Mouse (Mus musculus): Measurements from ENCODE around the gene Rcor3. TPM values are rescaled to one million over a fixed set of nuclear protein-coding genes. Genes with fewer than 3 reads are reported as not detected.
A peak's percentile ranks its signal among the peaks of the same experiment; 100 is the strongest.

Gene Rcor3
- polyA plus RNA-seq, 1 experiment from 2014 or later = 20.1 TPM

DNA sequence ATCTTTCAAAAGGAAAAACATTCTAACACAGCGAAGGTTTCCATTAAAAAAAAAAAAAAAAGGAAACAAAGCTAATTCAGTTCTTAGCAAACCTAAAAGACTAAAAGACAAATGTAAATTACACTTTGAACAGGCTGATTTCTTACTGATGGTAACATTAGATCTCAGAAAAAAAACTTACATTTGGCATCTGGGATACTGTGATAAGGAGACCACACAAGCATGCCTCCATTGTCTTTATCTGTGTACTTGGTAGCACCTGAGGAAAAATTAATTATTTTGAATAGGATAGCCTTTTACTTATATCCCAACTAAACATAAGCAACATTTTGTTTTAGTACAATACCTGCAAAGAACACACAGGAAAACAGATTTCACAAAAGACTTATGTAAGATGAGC, 7.7 kb downstream of the Rcor3 start:
- DNase-seq (ENCODE audit: low spot score) (no peak), ATAC-seq (no peak)
- Histone ChIP-seq H3K36me3 (ENCODE audit: control insufficient read depth, insufficient read depth, low read length) (peaks cover 13% of the 10 kb centered on the region), H3K9me3 (replicated peaks; ENCODE audit: control insufficient read depth, low read length) (no peaks in the 10 kb centered on the region), H3K27me3 (replicated peaks; ENCODE audit: control insufficient read depth, insufficient read depth, low read length) (no peaks in the 10 kb centered on the region), H3K4me3 (ENCODE audit: low read depth, low read length) (no peak overlapping the region), H3K27ac (ENCODE audit: low read depth, low read length) (no peak overlapping the region), H3K4me1 (ENCODE audit: control insufficient read depth, insufficient read depth, low read length) (no peaks in the 10 kb centered on the region), H3K4me2 (ENCODE audit: low read length) (no peak overlapping the region), H3K9ac (ENCODE audit: low read length) (no peak overlapping the region)
- WGBS = 100% methylated on average over 1 of the region's 1 CpGs

- 95% methylated on average over 8 of the region's 8 CpGs for WGBS
- Histone ChIP-seq H3K4me3 (ENCODE audit: low read depth, low read length) (no peak overlapping the region), H3K4me1 (ENCODE audit: control insufficient read depth, insufficient read depth, low read length) (no peaks in the 10 kb centered on the region), H3K4me2 (ENCODE audit: low read length) (no peak overlapping the region), H3K36me3 (ENCODE audit: control insufficient read depth, insufficient read depth, low read length) (peaks cover 28% of the 10 kb centered on the region), H3K27ac (ENCODE audit: low read depth, low read length) (no peak overlapping the region), H3K9me3 (replicated peaks; ENCODE audit: control insufficient read depth, low read length) (no peaks in the 10 kb centered on the region), H3K9ac (ENCODE audit: low read length) (no peak overlapping the region), H3K27me3 (replicated peaks; ENCODE audit: control insufficient read depth, insufficient read depth, low read length) (no peaks in the 10 kb centered on the region)
- no peak for DNase-seq (ENCODE audit: low spot score)
- no peak for ATAC-seq
These were observed 9.5 kb downstream of the Rcor3 start for GRCm38 (mm10) chr1:192128343-192128742.

DNA sequence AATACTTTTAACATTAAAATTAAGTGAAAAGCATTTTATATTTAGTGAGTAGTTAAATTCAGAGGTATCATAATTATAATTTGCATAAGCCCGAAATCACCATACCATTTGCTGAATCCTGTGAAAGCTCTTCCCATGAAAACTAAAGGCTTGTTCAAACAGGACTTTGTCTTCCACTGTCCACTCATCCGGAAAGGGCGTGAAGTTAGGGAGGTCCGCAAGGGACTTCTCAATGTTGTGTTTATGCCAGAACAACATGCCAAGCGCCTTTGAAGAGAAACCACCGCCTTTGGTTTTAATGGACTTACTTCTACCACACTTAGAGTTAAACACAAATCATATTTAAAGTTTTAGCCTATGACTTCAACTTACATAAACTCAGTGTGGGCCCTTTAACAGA, 12.1 kb downstream of the Rcor3 start:
- no peak overlapping the region for H3K4me3 ChIP-seq (ENCODE audit: low read depth, low read length)
- WGBS = 86% methylated on average over 6 of the region's 6 CpGs
- DNase-seq (ENCODE audit: low spot score) (no peak), ATAC-seq (no peak)
- H3K4me1 ChIP-seq (ENCODE audit: control insufficient read depth, insufficient read depth, low read length) = no peaks in the 10 kb centered on the region
- H3K27ac ChIP-seq (ENCODE audit: low read depth, low read length) = no peak overlapping the region
- no peaks in the 10 kb centered on the region for H3K9me3 ChIP-seq (replicated peaks; ENCODE audit: control insufficient read depth, low read length)
- H3K27me3 ChIP-seq (replicated peaks; ENCODE audit: control insufficient read depth, insufficient read depth, low read length) = no peaks in the 10 kb centered on the region
- no peak overlapping the region for H3K9ac ChIP-seq (ENCODE audit: low read length)
- peaks cover 47% of the 10 kb centered on the region for H3K36me3 ChIP-seq (ENCODE audit: control insufficient read depth, insufficient read depth, low read length)
- no peak overlapping the region for H3K4me2 ChIP-seq (ENCODE audit: low read length)

DNA sequence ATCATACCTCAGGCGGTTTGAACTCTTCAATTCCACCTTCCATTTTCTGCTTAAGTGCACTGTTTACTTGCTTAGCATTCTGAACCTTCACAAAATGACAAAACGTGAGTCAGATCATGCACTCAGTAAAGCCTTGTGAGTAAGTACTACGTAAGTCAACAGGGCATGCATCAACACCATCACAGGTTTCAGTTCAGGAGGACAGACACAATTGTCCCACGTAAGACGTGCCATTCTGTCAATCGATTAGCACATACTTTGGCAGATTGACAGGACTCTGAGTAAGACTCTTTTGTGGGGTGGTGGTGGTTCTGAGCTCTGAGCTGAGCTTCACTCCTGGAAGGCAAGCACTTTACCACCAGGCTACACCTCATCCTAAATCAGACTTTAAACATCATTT, 21.6 kb downstream of the Rcor3 start:
- no peaks in the 10 kb centered on the region for H3K4me1 ChIP-seq (ENCODE audit: control insufficient read depth, insufficient read depth, low read length)
- WGBS = 83% methylated on average over 6 of the region's 6 CpGs
- ATAC-seq (no peak), DNase-seq (ENCODE audit: low spot score) (no peak)
- H3K9me3 ChIP-seq (replicated peaks; ENCODE audit: control insufficient read depth, low read length) = no peaks in the 10 kb centered on the region
- no peak overlapping the region for H3K4me2 ChIP-seq (ENCODE audit: low read length)
- H3K9ac ChIP-seq (ENCODE audit: low read length) = no peak overlapping the region
- no peak overlapping the region for H3K27ac ChIP-seq (ENCODE audit: low read depth, low read length)
- H3K36me3 ChIP-seq (ENCODE audit: control insufficient read depth, insufficient read depth, low read length) = peaks cover 68% of the 10 kb centered on the region
- no peaks in the 10 kb centered on the region for H3K27me3 ChIP-seq (replicated peaks; ENCODE audit: control insufficient read depth, insufficient read depth, low read length)
- no peak overlapping the region for H3K4me3 ChIP-seq (ENCODE audit: low read depth, low read length)

DNA sequence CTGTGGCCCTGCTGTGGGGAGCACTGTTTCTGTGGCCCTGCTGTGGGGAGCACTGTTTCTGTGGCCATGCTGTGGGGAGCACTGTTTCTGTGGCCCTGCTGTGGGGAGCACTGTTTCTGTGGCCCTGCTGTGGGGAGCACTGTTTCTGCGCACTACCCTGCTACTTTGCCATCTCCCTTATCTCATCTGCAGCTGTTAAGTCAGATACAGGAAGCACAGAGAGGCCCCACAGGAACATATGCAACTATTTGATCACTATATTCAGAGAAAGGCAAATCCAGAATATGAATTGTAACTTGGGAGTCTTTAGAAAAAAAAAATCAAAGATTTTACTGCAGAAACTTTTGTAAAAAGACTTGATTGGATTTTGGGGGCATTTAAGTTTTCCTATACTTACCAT, 22.5 kb downstream of the Rcor3 start:
- H3K27me3 ChIP-seq (replicated peaks; ENCODE audit: control insufficient read depth, insufficient read depth, low read length) = no peaks in the 10 kb centered on the region
- peaks cover 69% of the 10 kb centered on the region for H3K36me3 ChIP-seq (ENCODE audit: control insufficient read depth, insufficient read depth, low read length)
- H3K4me2 ChIP-seq (ENCODE audit: low read length) = no peak overlapping the region
- no peak overlapping the region for H3K27ac ChIP-seq (ENCODE audit: low read depth, low read length)
- WGBS = 96% methylated on average over 1 of the region's 1 CpGs
- no peak overlapping the region for H3K9ac ChIP-seq (ENCODE audit: low read length)
- DNase-seq (ENCODE audit: low spot score) (no peak), ATAC-seq (no peak)
- no peaks in the 10 kb centered on the region for H3K9me3 ChIP-seq (replicated peaks; ENCODE audit: control insufficient read depth, low read length)
- H3K4me3 ChIP-seq (ENCODE audit: low read depth, low read length) = no peak overlapping the region
- H3K4me1 ChIP-seq (ENCODE audit: control insufficient read depth, insufficient read depth, low read length) = no peaks in the 10 kb centered on the region

- H3K27me3 ChIP-seq (replicated peaks; ENCODE audit: control insufficient read depth, insufficient read depth, low read length) = no peaks in the 10 kb centered on the region
- no peak overlapping the region for H3K4me3 ChIP-seq (ENCODE audit: low read depth, low read length)
- 50% methylated on average over 6 of the region's 6 CpGs for WGBS
- H3K36me3 ChIP-seq (ENCODE audit: control insufficient read depth, insufficient read depth, low read length) = peaks cover 42% of the 10 kb centered on the region
- DNase-seq (ENCODE audit: low spot score) (peak; percentile 10), ATAC-seq (no peak)
- H3K9ac ChIP-seq (ENCODE audit: low read length) = no peak overlapping the region
- no peak overlapping the region for H3K27ac ChIP-seq (ENCODE audit: low read depth, low read length)
- H3K9me3 ChIP-seq (replicated peaks; ENCODE audit: control insufficient read depth, low read length) = no peaks in the 10 kb centered on the region
- no peak overlapping the region for H3K4me2 ChIP-seq (ENCODE audit: low read length)
- no peaks in the 10 kb centered on the region for H3K4me1 ChIP-seq (ENCODE audit: control insufficient read depth, insufficient read depth, low read length)
These were observed 28.7 kb downstream of the Rcor3 start for GRCm38 (mm10) chr1:192109169-192109568.

GRCm38 (mm10) chr1:192107352-192107751, 30.5 kb downstream of the Rcor3 start:
- 11% methylated on average over 2 of the region's 2 CpGs for WGBS
- DNase-seq (ENCODE audit: low spot score) = peak; percentile 58

DNA sequence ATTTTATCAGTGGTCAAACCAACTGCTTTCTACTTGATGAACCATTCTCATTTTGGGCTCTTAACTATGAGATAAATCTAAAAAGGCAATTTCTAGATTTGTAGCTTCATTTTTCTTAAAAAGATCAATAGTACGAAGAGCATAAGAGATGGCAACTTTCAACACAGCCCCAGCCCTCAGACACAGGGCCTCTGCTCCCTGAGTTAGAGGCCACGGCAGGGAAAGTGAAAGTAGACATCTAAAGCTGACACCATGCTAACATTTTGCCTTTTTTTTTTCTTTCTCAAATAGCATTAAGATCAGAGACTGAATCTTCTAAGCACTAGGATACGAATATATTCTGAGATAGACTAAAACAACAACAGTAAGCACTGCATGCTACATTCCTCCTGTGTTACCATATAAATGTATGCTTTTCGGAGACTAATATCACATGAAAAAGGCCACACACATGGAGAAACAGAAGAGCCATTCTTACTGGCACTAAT, 31.9 kb downstream of the Rcor3 start:
- Histone ChIP-seq H3K9me3 (replicated peaks; ENCODE audit: control insufficient read depth, low read length) (no peaks in the 10 kb centered on the region), H3K27ac (ENCODE audit: low read depth, low read length) (no peak overlapping the region), H3K4me3 (ENCODE audit: low read depth, low read length) (no peak overlapping the region), H3K4me2 (ENCODE audit: low read length) (no peak overlapping the region), H3K4me1 (ENCODE audit: control insufficient read depth, insufficient read depth, low read length) (no peaks in the 10 kb centered on the region), H3K36me3 (ENCODE audit: control insufficient read depth, insufficient read depth, low read length) (peaks cover 30% of the 10 kb centered on the region), H3K27me3 (replicated peaks; ENCODE audit: control insufficient read depth, insufficient read depth, low read length) (no peaks in the 10 kb centered on the region), H3K9ac (ENCODE audit: low read length) (no peak overlapping the region)
- WGBS = 89% methylated on average over 4 of the region's 4 CpGs
- ATAC-seq (no peak), DNase-seq (ENCODE audit: low spot score) (no peak)

More at GRCm38 (mm10) chr1:192107352-192107751, 30.5 kb downstream of the Rcor3 start:
- no peak overlapping the region for H3K27ac ChIP-seq (ENCODE audit: low read depth, low read length)
- ATAC-seq = 0 out of 2 replicates have a peak, but pooled peaks have one; percentile 62
- H3K36me3 ChIP-seq (ENCODE audit: control insufficient read depth, insufficient read depth, low read length) = peaks cover 35% of the 10 kb centered on the region
- no peaks in the 10 kb centered on the region for H3K9me3 ChIP-seq (replicated peaks; ENCODE audit: control insufficient read depth, low read length)
- H3K4me3 ChIP-seq (ENCODE audit: low read depth, low read length) = no peak overlapping the region
- H3K4me2 ChIP-seq (ENCODE audit: low read length) = no peak overlapping the region
- H3K27me3 ChIP-seq (replicated peaks; ENCODE audit: control insufficient read depth, insufficient read depth, low read length) = no peaks in the 10 kb centered on the region
- no peak overlapping the region for H3K9ac ChIP-seq (ENCODE audit: low read length)
- no peaks in the 10 kb centered on the region for H3K4me1 ChIP-seq (ENCODE audit: control insufficient read depth, insufficient read depth, low read length)

- Histone ChIP-seq H3K4me3 (ENCODE audit: low read depth, low read length) (no peak overlapping the region), H3K27ac (ENCODE audit: low read depth, low read length) (no peak overlapping the region), H3K9me3 (replicated peaks; ENCODE audit: control insufficient read depth, low read length) (no peaks in the 10 kb centered on the region), H3K36me3 (ENCODE audit: control insufficient read depth, insufficient read depth, low read length) (peaks cover 22% of the 10 kb centered on the region), H3K27me3 (replicated peaks; ENCODE audit: control insufficient read depth, insufficient read depth, low read length) (no peaks in the 10 kb centered on the region), H3K4me1 (ENCODE audit: control insufficient read depth, insufficient read depth, low read length) (no peaks in the 10 kb centered on the region), H3K4me2 (ENCODE audit: low read length) (no peak overlapping the region), H3K9ac (ENCODE audit: low read length) (no peak overlapping the region)
- DNase-seq (ENCODE audit: low spot score) (no peak), ATAC-seq (no peak)
- 97% methylated on average over 9 of the region's 9 CpGs for WGBS
These were observed 33.8 kb downstream of the Rcor3 start for GRCm38 (mm10) chr1:192104021-192104420.
